Mouse (Mus musculus) liver (tissue): Measurements from ENCODE around the gene Oasl2.
A peak's percentile ranks its signal among the peaks of the same experiment; 100 is the strongest.
"Not testable (repeated sequence)": the region's sequence is repeated elsewhere in the genome, so short reads cannot be mapped to it uniquely, and the experiment has no call there.

Experiments
- DNase-seq: peaks from one replicate; pipeline ENCODE4 v3.0.0-alpha.2; 2020; ENCODE audit warnings: mixed read lengths

Gene Oasl2

DNA sequence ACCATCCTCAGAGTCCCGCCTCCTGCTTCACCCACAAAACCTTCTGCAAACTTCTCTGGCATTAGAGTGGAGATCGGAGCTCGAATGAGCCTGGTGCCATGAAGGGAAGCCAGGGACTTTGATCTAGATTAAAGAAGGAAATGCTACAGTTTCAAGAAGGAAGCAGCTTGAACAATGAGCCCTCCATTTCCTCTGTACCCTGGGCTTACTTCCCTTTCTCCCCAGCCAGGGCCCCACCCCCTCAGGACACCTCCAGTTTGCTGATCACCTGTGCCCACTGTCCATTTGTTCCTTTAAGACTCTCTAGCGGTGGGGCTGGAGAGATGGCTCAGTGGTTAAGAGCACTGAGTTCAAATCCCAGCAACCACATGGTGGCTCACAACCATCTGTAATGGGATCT is 20.0 kb downstream of the Oasl2 start:
- DNase-seq = no peak

DNA sequence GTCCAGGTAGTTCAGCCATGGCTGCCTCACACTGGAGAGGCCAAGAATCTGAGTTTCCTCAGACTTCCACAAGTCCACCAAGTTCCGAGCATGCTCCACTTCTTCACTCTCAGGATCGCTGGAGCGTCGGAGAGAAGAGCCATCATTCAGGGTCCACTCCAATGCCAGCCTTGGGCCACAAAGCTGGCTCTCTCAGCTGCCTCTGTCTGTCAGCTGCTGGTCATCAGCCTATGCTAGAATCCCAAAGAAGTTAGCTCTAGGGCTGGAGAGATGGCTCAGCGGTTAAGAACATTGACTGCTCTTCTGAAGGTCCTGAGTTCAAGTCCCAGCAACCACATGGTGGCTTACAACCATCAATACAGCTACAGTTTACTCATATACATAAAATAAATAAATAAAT is 20.6 kb downstream of the Oasl2 start:
- not testable (repeated sequence) for DNase-seq

GRCm38 (mm10) chr5:114921551-114922365 is 25.0 kb downstream of the Oasl2 start:
- peak; percentile 17 for DNase-seq

DNA sequence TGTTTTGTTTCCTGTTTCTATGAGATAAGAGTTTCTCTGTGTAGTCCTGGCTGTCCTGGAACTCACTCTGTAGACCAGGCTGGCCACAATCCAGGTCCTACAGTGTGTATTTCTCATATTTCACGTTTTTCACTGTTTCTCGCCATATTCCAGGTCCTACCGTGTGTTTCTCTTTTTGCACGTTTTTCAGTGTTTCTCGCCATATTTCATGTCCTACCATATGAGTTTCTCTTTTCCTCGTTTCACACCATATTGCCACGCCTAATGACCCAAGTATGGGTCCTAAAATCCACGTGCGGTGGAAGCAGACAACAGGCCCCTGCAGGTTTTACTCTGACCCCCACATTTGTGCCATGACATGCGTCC is 25.6 kb downstream of the Oasl2 start:
- no peak for DNase-seq

DNA sequence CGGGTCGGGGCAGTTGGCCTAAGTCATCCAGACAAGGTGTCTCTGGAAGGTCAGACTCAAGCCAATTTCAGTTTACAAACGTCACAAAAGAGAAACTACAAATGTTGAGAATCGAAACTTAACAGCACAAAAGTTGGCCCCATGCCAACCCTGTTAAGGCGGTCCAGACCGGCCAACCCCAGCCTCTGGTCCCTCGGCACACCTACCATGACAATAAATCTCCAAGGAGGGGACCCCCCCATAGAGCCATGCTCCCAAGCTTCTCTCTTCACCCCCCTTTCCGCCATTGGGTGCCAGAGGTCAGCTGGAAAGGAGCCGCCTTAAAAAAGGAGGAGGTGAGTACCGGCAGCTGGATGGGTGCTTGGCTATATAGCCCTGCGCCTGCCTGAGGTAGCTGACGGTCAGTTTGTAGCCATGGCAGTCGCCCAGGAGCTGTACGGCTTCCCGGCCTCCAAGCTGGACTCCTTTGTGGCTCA is 26.3 kb downstream of the Oasl2 start, which contains the start of gene Oasl1:
Oasl1 (plus strand) TSS at position 243 of the 476 bp plus-strand sequence.
- DNase-seq = peak; percentile 22

DNA sequence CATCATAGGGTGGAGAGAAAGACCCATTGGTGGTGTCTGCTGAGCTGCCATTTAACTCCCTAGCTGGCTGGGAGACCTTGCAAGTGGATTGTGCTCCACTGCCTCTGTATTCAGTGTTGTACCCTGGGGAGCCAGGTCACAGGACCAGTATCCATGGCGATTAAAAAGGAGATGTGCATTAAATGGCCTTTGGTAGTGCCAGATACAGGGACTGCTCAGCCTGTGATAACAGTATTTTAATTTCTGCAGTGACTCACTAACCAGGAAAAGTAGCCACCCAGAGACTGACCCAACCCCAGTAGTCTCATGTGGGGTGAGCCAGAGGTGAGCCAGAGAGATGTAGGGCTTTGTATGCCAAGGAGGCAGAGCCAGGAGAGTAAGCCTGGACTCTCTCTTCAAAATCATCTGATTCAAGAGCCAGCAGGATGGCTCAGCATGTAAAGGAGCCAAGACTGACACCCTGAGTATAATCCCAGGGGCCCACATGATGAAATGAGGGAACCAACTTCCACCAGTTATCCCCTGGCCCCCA is 29.5 kb downstream of the Oasl2 start:
- DNase-seq = no peak

- no peak for DNase-seq
Measured at GRCm38 (mm10) chr5:114926753-114927152, 30.0 kb downstream of the Oasl2 start.

GRCm38 (mm10) chr5:114931626-114932025 is 34.9 kb downstream of the Oasl2 start:
- no peak for DNase-seq

GRCm38 (mm10) chr5:114933206-114933605 is 36.5 kb downstream of the Oasl2 start:
- no peak for DNase-seq

DNA sequence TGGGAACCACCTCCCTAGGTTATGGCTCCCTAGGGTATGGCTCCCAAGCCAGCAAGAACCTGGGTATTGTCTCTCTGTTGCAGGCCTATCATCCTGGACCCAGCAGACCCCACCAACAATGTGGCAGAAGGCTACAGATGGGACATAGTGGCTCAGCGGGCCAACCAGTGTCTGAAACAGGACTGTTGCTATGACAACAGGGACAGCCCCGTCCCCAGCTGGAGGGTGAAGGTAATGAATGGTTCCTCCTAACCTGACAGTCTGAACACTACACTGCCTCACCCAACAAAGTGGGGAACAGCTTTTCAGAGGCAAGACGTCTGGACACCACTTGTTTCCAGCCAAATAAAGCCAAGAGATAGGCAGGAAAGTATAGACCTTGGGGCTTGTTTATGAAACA is 39.1 kb downstream of the Oasl2 start:
- DNase-seq = no peak

- DNase-seq = not testable (repeated sequence)
Measured at GRCm38 (mm10) chr5:114941138-114941537, 44.4 kb downstream of the Oasl2 start.

DNA sequence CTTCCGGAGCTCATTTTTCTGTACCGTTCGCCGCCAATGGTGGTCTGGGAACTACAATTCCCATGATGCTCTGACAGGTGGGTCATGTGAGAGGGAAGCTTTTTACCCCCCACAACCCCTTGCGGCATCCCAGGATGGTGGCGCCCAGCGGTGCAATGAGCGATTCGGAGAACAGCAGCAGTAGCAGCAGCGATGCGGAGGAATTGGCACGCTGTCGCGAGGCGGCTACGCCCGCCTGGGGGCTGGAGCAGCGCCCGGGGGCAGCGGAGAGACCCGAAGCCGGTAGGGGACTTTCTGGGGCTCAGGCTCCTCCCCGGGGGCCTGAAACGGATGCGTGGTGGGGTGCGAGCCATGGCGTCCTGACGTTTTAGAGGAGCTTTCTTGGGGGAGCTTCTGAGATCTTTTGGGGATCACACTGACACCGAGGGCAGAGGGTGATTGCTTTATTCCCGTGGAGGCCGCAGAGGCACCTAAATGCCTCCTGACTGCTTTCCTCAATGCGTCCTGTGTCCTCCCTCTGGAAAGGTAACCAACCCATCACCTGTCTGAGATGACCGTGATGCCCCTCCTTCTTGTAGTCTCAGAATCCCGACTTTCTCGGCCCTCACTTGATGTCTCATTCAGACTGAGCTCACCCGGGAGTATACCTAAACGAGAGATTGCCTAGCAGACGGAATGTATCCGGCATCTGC is 45.5 kb downstream of the Oasl2 start, which contains the start of gene 2210016L21Rik:
2210016L21Rik (plus strand) TSS at position 85 of the 692 bp plus-strand sequence.
- DNase-seq = peak; percentile 89

DNA sequence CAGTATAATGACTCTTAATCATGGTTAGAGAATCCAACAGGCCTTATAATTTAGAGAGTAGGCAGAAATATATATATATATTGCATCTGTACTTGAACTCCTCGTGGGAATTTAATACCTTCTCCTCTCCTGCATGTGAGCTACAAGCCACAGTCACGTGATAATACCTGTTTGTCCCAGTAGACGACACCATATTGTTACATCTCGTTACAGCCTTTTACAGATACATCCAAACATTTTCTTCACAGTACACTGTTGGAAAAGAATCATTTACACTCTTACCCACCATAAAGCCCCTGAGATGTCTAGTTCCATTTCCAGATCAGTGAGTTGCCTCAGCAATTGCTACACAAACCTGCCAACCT is 46.0 kb downstream of the Oasl2 start:
- no peak for DNase-seq

DNA sequence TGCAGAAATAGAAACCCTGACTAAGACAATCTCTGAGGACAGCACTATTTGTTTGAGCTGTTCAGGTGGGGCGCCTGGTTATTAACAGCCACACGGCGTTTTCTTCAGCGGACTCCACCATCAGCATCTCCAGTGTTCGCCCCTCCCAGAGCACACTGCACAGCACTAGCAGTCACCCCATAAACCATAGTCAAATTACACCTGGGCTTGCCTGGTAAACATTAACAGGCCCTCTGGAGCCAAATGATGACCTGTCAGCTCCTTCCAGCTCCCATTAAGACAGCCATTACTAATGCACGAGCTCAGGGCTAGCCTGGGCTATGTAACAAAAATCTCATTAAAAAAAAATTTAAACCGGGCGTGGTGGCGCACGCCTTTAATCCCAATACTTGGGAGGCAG is 48.3 kb downstream of the Oasl2 start:
- no peak for DNase-seq

DNA sequence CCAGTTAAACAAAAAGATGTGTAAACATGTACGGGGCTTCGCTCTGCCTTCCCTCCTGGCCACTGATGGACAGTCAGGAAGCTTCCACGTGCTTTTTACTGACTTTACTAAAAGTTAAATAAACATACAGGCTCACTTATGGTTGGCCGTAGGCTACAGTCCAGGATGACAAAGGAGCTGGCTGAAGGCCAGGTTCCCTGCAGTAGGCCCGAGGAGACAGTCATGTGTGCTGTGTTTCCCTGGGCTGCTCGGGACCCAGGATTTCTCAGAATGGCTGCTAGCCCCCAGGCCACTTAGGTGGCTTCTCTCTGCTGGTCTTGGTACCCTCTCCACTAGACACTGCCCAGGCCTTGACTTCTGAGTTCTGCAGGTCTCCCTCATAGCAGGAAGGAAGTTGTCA is 52.2 kb downstream of the Oasl2 start:
- peak; percentile 36 for DNase-seq

GRCm38 (mm10) chr5:114949316-114949715 is 52.6 kb downstream of the Oasl2 start:
- DNase-seq = no peak

GRCm38 (mm10) chr5:114949812-114950211 is 53.1 kb downstream of the Oasl2 start:
- no peak for DNase-seq

- no peak for DNase-seq
Measured at GRCm38 (mm10) chr5:114950669-114951068, 53.9 kb downstream of the Oasl2 start.

GRCm38 (mm10) chr5:114951279-114951880 is 54.6 kb downstream of the Oasl2 start:
- DNase-seq = no peak

- DNase-seq = no peak
Measured at GRCm38 (mm10) chr5:114953326-114953725, 56.6 kb downstream of the Oasl2 start.

GRCm38 (mm10) chr5:114958069-114958468 is 61.3 kb downstream of the Oasl2 start:
- no peak for DNase-seq
